Mouse (Mus musculus): Measurements from ENCODE around the gene Golph3l. TPM values are rescaled to one million over a fixed set of nuclear protein-coding genes. Genes with fewer than 3 reads are reported as not detected.
"Not testable (repeated sequence)": the region's sequence is repeated elsewhere in the genome, so short reads cannot be mapped to it uniquely, and the experiment has no call there.

Golph3l gene
- polyA plus RNA-seq, 1 experiment from 2014 or later = 33.4 TPM

DNA sequence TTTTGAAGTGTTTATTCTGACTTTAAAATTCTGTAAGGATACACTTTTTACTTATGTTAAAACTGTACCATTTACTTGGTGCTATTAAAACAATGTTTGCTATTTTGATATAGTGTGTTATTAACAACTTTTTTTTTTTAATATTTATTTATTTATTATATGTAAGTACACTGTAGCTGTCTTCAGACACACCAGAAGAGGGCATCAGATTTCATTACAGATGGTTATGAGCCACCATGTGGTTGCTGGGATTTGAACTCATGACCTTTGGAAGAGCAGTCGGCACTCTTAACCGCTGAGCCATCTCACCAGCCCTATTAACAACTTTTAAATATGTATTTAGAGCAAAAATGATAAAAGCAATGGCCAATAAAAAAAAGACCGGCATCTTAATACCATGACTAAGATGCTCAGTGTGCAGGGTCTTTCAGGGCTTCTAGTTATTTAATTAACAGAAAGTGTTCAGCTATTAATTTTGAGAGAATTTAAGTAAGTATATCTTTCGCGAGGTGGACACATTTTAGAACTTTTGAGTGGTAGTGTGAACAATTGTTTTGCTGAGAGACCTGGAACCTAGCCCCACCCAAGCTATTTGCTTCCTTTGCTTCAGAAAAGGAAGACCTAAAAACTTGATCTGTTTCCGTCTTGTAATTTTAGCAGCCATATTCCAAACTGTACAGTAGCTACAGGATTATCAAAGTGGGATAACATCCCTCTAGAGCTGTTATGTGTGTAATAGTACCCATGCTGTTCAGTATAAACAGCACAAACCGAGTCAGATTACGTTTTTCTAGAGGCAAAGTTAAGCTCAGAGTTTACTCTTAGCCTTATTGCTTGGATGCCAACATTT, 755 bp upstream of the Golph3l start:
- no peaks in the 10 kb centered on the region for H3K27me3 ChIP-seq
- no peak; the same call in 1 of the 2 replicates for ATAC-seq (replicated peaks)
- peaks cover 9% of the 10 kb centered on the region; the same call in 1 of the 2 replicates for H3K36me3 ChIP-seq

DNA sequence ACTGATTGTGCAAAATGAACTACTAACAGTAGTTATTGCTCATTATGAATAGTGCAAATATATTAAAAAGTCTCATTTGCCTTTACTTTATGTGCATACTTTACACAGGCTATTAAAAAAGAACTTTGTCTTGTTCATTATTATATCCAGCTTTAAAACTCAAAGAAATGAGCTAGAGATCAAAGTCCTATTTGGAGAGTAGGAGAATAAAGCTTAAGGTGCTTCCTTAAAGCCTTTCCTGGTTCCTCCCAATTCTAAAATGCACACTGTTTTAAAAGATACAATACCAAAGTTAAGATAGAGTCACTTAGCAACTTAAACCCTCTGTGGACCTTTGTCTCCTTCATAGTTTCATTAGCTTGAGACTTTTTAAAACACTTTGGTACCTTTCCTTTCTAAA, 10.0 kb downstream of the Golph3l start:
- no peaks in the 10 kb centered on the region for H3K27me3 ChIP-seq
- no peaks in the 10 kb centered on the region for H3K4me1 ChIP-seq
- no peak overlapping the region for H3K27ac ChIP-seq (replicated peaks)
- ATAC-seq (replicated peaks) = no peak
- H3K4me2 ChIP-seq (replicated peaks) = no peak overlapping the region
- no peak overlapping the region for H3K9ac ChIP-seq (replicated peaks)
- H3K36me3 ChIP-seq = peaks cover 18% of the 10 kb centered on the region
- H3K4me3 ChIP-seq = no peak overlapping the region
- H3K9me3 ChIP-seq = no peaks in the 10 kb centered on the region

More for the DNA sequence above, 755 bp upstream of the Golph3l start:
- WGBS = 52% methylated on average over 8 of the region's 8 CpGs
- peaks cover 15% of the 10 kb centered on the region for H3K4me1 ChIP-seq
- peak overlapping the region; percentile 92 for H3K4me3 ChIP-seq
- H3K9me3 ChIP-seq = no peaks in the 10 kb centered on the region
- peak overlapping the region; percentile 35; the same call in 1 of the 2 replicates for H3K9ac ChIP-seq (replicated peaks)
- H3K4me2 ChIP-seq (replicated peaks) = peak overlapping the region; percentile 79
- peak overlapping the region; percentile 71 for H3K27ac ChIP-seq (replicated peaks)

GRCm38 (mm10) chr3:95601287-95601686, 12.6 kb downstream of the Golph3l start:
- Histone ChIP-seq H3K27me3 (no peaks in the 10 kb centered on the region), H3K4me1 (no peaks in the 10 kb centered on the region), H3K9ac (replicated peaks) (no peak overlapping the region), H3K36me3 (peaks cover 10% of the 10 kb centered on the region; the same call in 1 of the 2 replicates), H3K4me3 (no peak overlapping the region), H3K9me3 (no peaks in the 10 kb centered on the region), H3K4me2 (replicated peaks) (no peak overlapping the region), H3K27ac (replicated peaks) (no peak overlapping the region)
- no peak for ATAC-seq (replicated peaks)
- 88% methylated on average over 3 of the region's 3 CpGs for WGBS

DNA sequence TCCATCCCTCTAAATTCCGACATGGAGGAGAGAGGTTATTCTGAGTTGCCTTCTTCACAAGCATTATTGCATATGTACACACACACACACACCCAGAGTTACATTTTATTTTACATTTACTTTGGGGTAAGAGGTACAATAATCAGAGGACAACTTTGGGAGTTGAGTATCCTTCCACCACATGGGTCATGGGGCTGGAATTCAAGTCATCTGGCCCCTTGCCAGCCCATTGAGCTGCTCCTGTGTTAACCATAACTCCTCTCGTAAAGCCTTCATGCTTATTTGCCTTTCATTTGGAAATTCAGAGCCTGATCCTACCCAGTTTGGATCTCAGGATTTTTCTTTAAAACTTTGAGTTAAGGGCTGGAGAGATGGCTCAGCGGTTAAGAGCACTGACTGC, 17.4 kb downstream of the Golph3l start:
- Histone ChIP-seq H3K4me1 (no peaks in the 10 kb centered on the region), H3K36me3 (peaks cover 35% of the 10 kb centered on the region), H3K9ac (replicated peaks) (no peak overlapping the region), H3K4me2 (replicated peaks) (no peak overlapping the region), H3K4me3 (no peak overlapping the region), H3K27me3 (no peaks in the 10 kb centered on the region), H3K27ac (replicated peaks) (no peak overlapping the region), H3K9me3 (no peaks in the 10 kb centered on the region)
- 88% methylated on average over 3 of the region's 3 CpGs for WGBS
- no peak for ATAC-seq (replicated peaks)

DNA sequence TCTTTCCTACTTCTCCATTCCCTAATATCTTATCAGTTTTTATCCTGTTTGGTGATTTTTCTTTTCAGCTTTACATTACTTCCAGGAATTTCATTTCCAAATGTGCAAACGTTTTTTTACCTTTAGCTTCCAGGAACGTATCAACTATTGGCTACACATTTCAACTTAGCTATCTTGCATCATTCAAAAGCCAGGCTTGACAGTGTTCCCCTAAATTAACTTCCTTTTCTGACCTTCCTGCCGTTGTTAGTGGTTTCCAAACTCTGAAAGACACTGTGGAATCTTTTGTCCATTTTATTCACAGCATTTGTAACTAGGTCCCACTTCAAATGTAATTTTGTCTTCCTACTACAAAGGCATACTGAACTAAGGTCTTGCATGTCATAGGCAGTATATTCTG, 20.5 kb downstream of the Golph3l start:
- H3K9me3 ChIP-seq = no peaks in the 10 kb centered on the region
- H3K9ac ChIP-seq (replicated peaks) = no peak overlapping the region
- peaks cover 36% of the 10 kb centered on the region for H3K36me3 ChIP-seq
- no peak overlapping the region for H3K4me2 ChIP-seq (replicated peaks)
- H3K4me1 ChIP-seq = no peaks in the 10 kb centered on the region
- H3K27me3 ChIP-seq = no peaks in the 10 kb centered on the region
- ATAC-seq (replicated peaks) = no peak
- no peak overlapping the region for H3K27ac ChIP-seq (replicated peaks)
- H3K4me3 ChIP-seq = no peak overlapping the region
- WGBS = 72% methylated on average over 3 of the region's 3 CpGs

- no peak overlapping the region for H3K9ac ChIP-seq (replicated peaks)
- H3K27me3 ChIP-seq = no peaks in the 10 kb centered on the region
- 98% methylated on average over 1 of the region's 1 CpGs for WGBS
- ATAC-seq (replicated peaks) = no peak
- no peaks in the 10 kb centered on the region for H3K4me1 ChIP-seq
- H3K36me3 ChIP-seq = peaks cover 45% of the 10 kb centered on the region
- H3K9me3 ChIP-seq = no peaks in the 10 kb centered on the region
- H3K27ac ChIP-seq (replicated peaks) = no peak overlapping the region
- no peak overlapping the region for H3K4me3 ChIP-seq
- H3K4me2 ChIP-seq (replicated peaks) = no peak overlapping the region
These were observed 25.3 kb downstream of the Golph3l start for GRCm38 (mm10) chr3:95613996-95614395.

GRCm38 (mm10) chr3:95618511-95618910, 29.8 kb downstream of the Golph3l start:
- 92% methylated on average over 1 of the region's 1 CpGs for WGBS
- no peaks in the 10 kb centered on the region for H3K4me1 ChIP-seq
- peaks cover 36% of the 10 kb centered on the region for H3K36me3 ChIP-seq
- no peaks in the 10 kb centered on the region for H3K27me3 ChIP-seq
- no peak overlapping the region for H3K27ac ChIP-seq (replicated peaks)
- H3K9ac ChIP-seq (replicated peaks) = no peak overlapping the region
- H3K4me2 ChIP-seq (replicated peaks) = no peak overlapping the region
- no peak overlapping the region for H3K4me3 ChIP-seq
- ATAC-seq (replicated peaks) = no peak
- no peaks in the 10 kb centered on the region for H3K9me3 ChIP-seq

GRCm38 (mm10) chr3:95621241-95621640, 32.5 kb downstream of the Golph3l start:
- H3K4me2 ChIP-seq (replicated peaks) = no peak overlapping the region
- no peaks in the 10 kb centered on the region for H3K27me3 ChIP-seq
- H3K9ac ChIP-seq (replicated peaks) = no peak overlapping the region
- no peak overlapping the region for H3K27ac ChIP-seq (replicated peaks)
- ATAC-seq (replicated peaks) = no peak
- H3K4me1 ChIP-seq = peaks cover 10% of the 10 kb centered on the region
- H3K36me3 ChIP-seq = peaks cover 27% of the 10 kb centered on the region
- H3K4me3 ChIP-seq = no peak overlapping the region
- 73% methylated on average over 1 of the region's 1 CpGs for WGBS
- no peaks in the 10 kb centered on the region for H3K9me3 ChIP-seq

GRCm38 (mm10) chr3:95622421-95622820, 33.7 kb downstream of the Golph3l start:
- 93% methylated on average over 20 of the region's 20 CpGs for WGBS
- H3K27ac ChIP-seq (replicated peaks); H3K27me3 ChIP-seq; H3K9me3 ChIP-seq; H3K9ac ChIP-seq (replicated peaks); H3K4me2 ChIP-seq (replicated peaks); ATAC-seq (replicated peaks); H3K4me3 ChIP-seq: not testable (repeated sequence)
- H3K36me3 ChIP-seq = peaks cover 28% of the 10 kb centered on the region
- peaks cover 22% of the 10 kb centered on the region for H3K4me1 ChIP-seq

DNA sequence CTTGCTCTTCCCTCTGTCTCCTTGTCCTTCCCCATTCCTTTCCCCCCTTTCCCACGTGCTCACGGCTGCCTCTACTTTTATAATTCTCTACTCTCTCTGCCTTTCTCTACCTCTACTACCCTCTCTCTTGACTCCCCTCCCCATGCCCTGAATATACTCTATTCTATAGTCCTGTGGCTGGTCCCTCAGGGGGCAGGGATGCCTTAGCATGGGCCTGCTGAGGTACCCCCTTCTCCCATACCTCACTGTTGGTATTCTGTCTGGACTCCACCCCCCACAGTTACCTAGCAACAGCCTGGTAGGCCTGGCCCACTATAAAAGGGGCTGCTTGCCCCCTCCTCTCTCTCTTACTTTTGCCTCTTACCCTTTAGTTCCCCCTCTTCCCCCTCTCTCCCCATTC, 34.8 kb downstream of the Golph3l start:
- Histone ChIP-seq H3K9ac (replicated peaks) (no peak overlapping the region), H3K27me3 (no peaks in the 10 kb centered on the region), H3K36me3 (peaks cover 21% of the 10 kb centered on the region), H3K4me2 (replicated peaks) (no peak overlapping the region), H3K27ac (replicated peaks) (no peak overlapping the region), H3K9me3 (no peaks in the 10 kb centered on the region), H3K4me1 (peaks cover 25% of the 10 kb centered on the region), H3K4me3 (no peak overlapping the region)
- no peak for ATAC-seq (replicated peaks)
- WGBS = 38% methylated on average over 2 of the region's 2 CpGs

GRCm38 (mm10) chr3:95623991-95624515, 35.3 kb downstream of the Golph3l start:
- ATAC-seq (replicated peaks); H3K9me3 ChIP-seq; H3K27me3 ChIP-seq: not testable (repeated sequence)
- WGBS = 64% methylated on average over 5 of the region's 5 CpGs
- Histone ChIP-seq H3K36me3 (peaks cover 23% of the 10 kb centered on the region), H3K4me2 (replicated peaks) (peak overlapping the region; percentile 47), H3K27ac (replicated peaks) (peak overlapping the region; percentile 94), H3K9ac (replicated peaks) (peak overlapping the region; percentile 47), H3K4me3 (peak overlapping the region; percentile 68), H3K4me1 (peaks cover 25% of the 10 kb centered on the region)

GRCm38 (mm10) chr3:95624628-95625503, 36.1 kb downstream of the Golph3l start, which contains the start of gene Ensa:
TSS of gene Ensa (plus strand) at chr3:95624993.
- peak within 1 kb of the TSS; percentile 72 for H3K4me2 ChIP-seq (replicated peaks)
- H3K9me3 ChIP-seq = no peaks in the 10 kb centered on the region
- WGBS = under 1% methylated on average over 44 of the region's 44 CpGs
- ATAC-seq (replicated peaks) = peak; percentile 99
- H3K36me3 ChIP-seq = peaks cover 29% of the 10 kb centered on the region
- H3K27ac ChIP-seq (replicated peaks) = peak within 1 kb of the TSS; percentile 94
- H3K4me1 ChIP-seq = peaks cover 25% of the 10 kb centered on the region
- H3K9ac ChIP-seq (replicated peaks) = peak within 1 kb of the TSS; percentile 66
- H3K4me3 ChIP-seq = peak within 1 kb of the TSS; percentile 68
- no peaks in the 10 kb centered on the region for H3K27me3 ChIP-seq
